9 mouse cellular contexts compared by ENCODE assay signal in the genomic region with DNA sequence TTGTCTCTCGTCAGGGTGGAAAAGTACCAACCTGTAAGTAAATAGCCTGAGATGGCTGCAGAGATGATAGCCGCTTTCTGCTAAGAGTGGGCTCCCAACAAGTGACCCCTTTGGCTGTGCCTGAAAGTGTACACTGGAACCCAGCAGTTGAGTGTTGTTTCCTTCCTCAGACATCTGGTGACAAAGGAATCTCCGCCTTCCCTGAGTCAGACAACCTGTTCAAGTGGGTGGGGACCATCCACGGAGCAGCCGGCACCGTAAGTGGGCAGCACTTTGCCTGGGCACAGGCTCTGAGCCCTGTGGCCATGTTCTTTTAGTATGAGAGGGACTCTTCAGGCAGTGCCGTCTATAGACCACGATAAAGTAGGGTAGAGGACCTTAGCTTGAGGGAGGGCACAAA. TPM values are rescaled to one million over a fixed set of nuclear protein-coding genes. Genes with fewer than 3 reads are reported as not detected.
DNase-seq lines count a peak whose midpoint lies in the region; ATAC-seq and TF ChIP-seq lines count a peak whose summit lies in the region.
"Had no signal": no experiment of that assay in that cellular context is flagged by ENCODE, and none has a peak within 500 bp of the region (broad histone marks: within the 10 kb centered on the region; RNA-seq: fewer than 3 reads in every experiment).

No protein-coding gene starts in this region.

- H3K4me1 ChIP-seq in heart, embryonic 16.5 days (ENCODE audit: control insufficient read depth, insufficient read depth, low read length) = peaks cover 14% of the 10 kb centered on the region
- H3K4me1 ChIP-seq in ES-E14 (ENCODE audit: control insufficient read depth in 2 of 2, insufficient read depth in 2 of 2, low read length in 2 of 2, poor library complexity in 1 of 2) = peaks cover 0 to 6% of the 10 kb centered on the region in 2 experiments; a peak in 2 of 4 replicates
- peaks cover 3% of the 10 kb centered on the region; the same call in 1 of the 2 replicates for H3K4me1 ChIP-seq in hindbrain, embryonic 11.5 days (replicated peaks; ENCODE audit: control insufficient read depth, insufficient read depth, low read length)

- in situ Hi-C loops in ES-E14 (cut with MboI; ENCODE audit: low sequenced_read_pairs in 2 of 2, unreplicated experiment in 2 of 2) = no loop called here

- peak overlapping the region; percentile 85 for H3K4me3 ChIP-seq in heart, embryonic 16.5 days (ENCODE audit: low read length)
- H3K4me3 ChIP-seq in ES-E14 (ENCODE audit: insufficient read depth in 1 of 2, low read depth in 1 of 2, low read length in 2 of 2, poor library complexity in 1 of 2, severe bottlenecking in 1 of 2) = peak overlapping the region; percentile 98 to 100
- H3K4me3 ChIP-seq in hindbrain, embryonic 11.5 days (ENCODE audit: low read depth, low read length) = peak overlapping the region; percentile 83
- H3K4me3 ChIP-seq in macrophage (ENCODE audit: inconsistent target) = peak overlapping the region; percentile 87

- peaks cover 17% of the 10 kb centered on the region for H3K79me2 ChIP-seq in macrophage (ENCODE audit: inconsistent target)

- no peak overlapping the region for H3K27ac ChIP-seq in heart, embryonic 16.5 days (ENCODE audit: low read length)
- no peak overlapping the region for H3K27ac ChIP-seq in ES-E14 (ENCODE audit: insufficient read depth, low read depth, low read length, poor library complexity, severe bottlenecking)
- H3K27ac ChIP-seq in hindbrain, embryonic 11.5 days (ENCODE audit: low read depth, low read length) = no peak overlapping the region
- peak overlapping the region; percentile 72; the same call in 1 of the 2 replicates for H3K27ac ChIP-seq in macrophage

- H3K27me3 ChIP-seq in heart, embryonic 16.5 days (ENCODE audit: control insufficient read depth, insufficient read depth, low read length) = no peaks in the 10 kb centered on the region
- no peaks in the 10 kb centered on the region for H3K27me3 ChIP-seq in hindbrain, embryonic 11.5 days (ENCODE audit: control insufficient read depth, insufficient read depth, low read length)

- peaks cover 8% of the 10 kb centered on the region for H3K36me3 ChIP-seq in heart, embryonic 16.5 days (ENCODE audit: control insufficient read depth, insufficient read depth)
- H3K36me3 ChIP-seq in ES-E14 (ENCODE audit: control insufficient read depth, insufficient read depth, low read length, poor library complexity, severe bottlenecking) (peaks cover 39% of the 10 kb centered on the region), macrophage (ENCODE audit: inconsistent target) (peaks cover 19% of the 10 kb centered on the region)
- H3K36me3 ChIP-seq in hindbrain, embryonic 11.5 days (ENCODE audit: control insufficient read depth, insufficient read depth, low read length) = 0 out of 2 replicates have a peak, but pooled peaks cover 3% of the 10 kb centered on the region

- no peak for ATAC-seq in heart, embryonic 16.5 days (replicated peaks; ENCODE audit: extremely low read depth, insufficient read depth, low FRiP score)
- no peak for ATAC-seq in hindbrain, embryonic 11.5 days (ENCODE audit: low FRiP score)

- no peaks in the 10 kb centered on the region for H3K9me3 ChIP-seq in heart, embryonic 16.5 days (replicated peaks; ENCODE audit: control insufficient read depth, low read length)
- no peaks in the 10 kb centered on the region for H3K9me3 ChIP-seq in ES-E14 (ENCODE audit: control insufficient read depth, insufficient read depth, low read depth, low read length)
- H3K9me3 ChIP-seq in hindbrain, embryonic 11.5 days (ENCODE audit: control insufficient read depth, low read length) = no peaks in the 10 kb centered on the region

- WGBS in heart, embryonic 16.5 days = 58% methylated on average over 8 of the region's 8 CpGs
- WGBS in hindbrain, embryonic 11.5 days = 87% methylated on average over 8 of the region's 8 CpGs
- WGBS in macrophage (ENCODE audit: missing documents) = 81% methylated on average over 8 of the region's 8 CpGs

- H3K4me2 ChIP-seq in heart, embryonic 16.5 days (ENCODE audit: low read depth, low read length) = peak overlapping the region; percentile 82
- peak overlapping the region; percentile 85 for H3K4me2 ChIP-seq in hindbrain, embryonic 11.5 days (replicated peaks; ENCODE audit: low read depth, low read length)

- H3K9ac ChIP-seq in heart, embryonic 16.5 days (ENCODE audit: low read length) = peak overlapping the region; percentile 91
- H3K9ac ChIP-seq in ES-E14 (ENCODE audit: insufficient read depth, low read depth, low read length, poor library complexity, severe bottlenecking) = peak overlapping the region; percentile 98
- H3K9ac ChIP-seq in hindbrain, embryonic 11.5 days (ENCODE audit: low read depth, low read length) = peak overlapping the region; percentile 91

- no peak for DNase-seq in heart, postnatal 4 days
- DNase-seq in ES-E14 (ENCODE audit: low read depth, low spot score) = no peak
- DNase-seq in hindbrain, embryonic 11.5 days (ENCODE audit: low spot score) = no peak
- DNase-seq in natural killer cell, adult 2 months (ENCODE audit: low spot score in 2 of 2) = no peak
- no peak for DNase-seq in urinary bladder, postnatal 10 days (ENCODE audit: low spot score)
- DNase-seq in kidney, postnatal 36 days = no peak

TF ChIP-seq in ES-E14, 5 proteins besides CTCF, POLR2A, EP300 and RAD21:
- TF ChIP-seq HCFC1 (IDR thresholded peaks at IDR 0.05; ENCODE audit: borderline replicate concordance, insufficient read depth, low read length) (no peak), ZNF384 (IDR thresholded peaks at IDR 0.05; ENCODE audit: low read depth, low read length) (no peak), ZC3H11A (IDR thresholded peaks at IDR 0.05; ENCODE audit: borderline replicate concordance, low read depth, low read length) (no peak), CHD2 (IDR thresholded peaks at IDR 0.05; ENCODE audit: low read depth, low read length) (no peak), MAFK (IDR thresholded peaks at IDR 0.05; ENCODE audit: insufficient read depth, low read depth, low read length) (no peak)

RNA-seq across cellular contexts. Expression of gene Ube2c, which starts 1.4 kb away (rescaled TPM):
- polyA plus RNA-seq in heart, embryonic 16.5 days (2015; fragmentation: Nextera tagmentation; extraction: Ambion mirVana) = 388 and 390 TPM in 2 replicates
- 100 to 1,000 TPM; 130 to 144 TPM for total RNA-seq in heart, postnatal 4 days (2021)
- 117 and 159 TPM in 2 replicates for total RNA-seq in ES-E14 (2012; rRNA removed)
- polyA plus RNA-seq in hindbrain, embryonic 11.5 days (2014; fragmentation: Nextera tagmentation; extraction: Ambion mirVana) = 498 and 520 TPM in 2 replicates
- total RNA-seq in macrophage (2018; cell fraction: chromatin; rRNA removed) = 1 to 10 TPM in 9 of 26 experiments, under 1 TPM in 1, not detected in 16; 0.94 to 5.8 (median 2.1) TPM
- 10 to 100 TPM in 3 of 26 experiments, 1 to 10 TPM in 23; 1.0 to 15.5 (median 4.5) TPM for total RNA-seq in macrophage (2018; cell fraction: cytosol; rRNA removed)
- 1 to 10 TPM in 13 of 26 experiments, under 1 TPM in 6, not detected in 7; 0.57 to 4.0 (median 1.4) TPM for total RNA-seq in macrophage (2018; cell fraction: nucleus; rRNA removed)
- 1.7 to 21.7 TPM (median 12.8 TPM) in 3 replicates for polyA plus RNA-seq in macrophage (2018)

RNA-seq across cellular contexts. Expression of gene Tnnc2, which starts 8.6 kb away (rescaled TPM):
- 6.7 and 28.8 TPM in 2 replicates for polyA plus RNA-seq in heart, embryonic 16.5 days (2015; fragmentation: Nextera tagmentation; extraction: Ambion mirVana)
- 10 to 100 TPM in 1 of 2 experiments, not detected in 1; 10.8 TPM for total RNA-seq in heart, postnatal 4 days (2021)
- total RNA-seq in ES-E14 (2012; rRNA removed) = 1.5 and 1.7 TPM in 2 replicates
- 4.8 and 7.1 TPM in 2 replicates for polyA plus RNA-seq in hindbrain, embryonic 11.5 days (2014; fragmentation: Nextera tagmentation; extraction: Ambion mirVana)
- 1 to 10 TPM in 2 of 26 experiments, not detected in 24; 1.5 to 1.7 TPM for total RNA-seq in macrophage (2018; cell fraction: chromatin; rRNA removed)
- not detected for total RNA-seq in macrophage (2018; cell fraction: cytosol; rRNA removed)
- total RNA-seq in macrophage (2018; cell fraction: nucleus; rRNA removed) = 1 to 10 TPM in 1 of 26 experiments, not detected in 25; 1.0 TPM
- not detected in 3 replicates for polyA plus RNA-seq in macrophage (2018)
- total RNA-seq: megakaryocyte progenitor cell, adult 5-6 weeks had no signal

RNA-seq across cellular contexts. Expression of gene Snx21, which starts 14.5 kb away (rescaled TPM):
- polyA plus RNA-seq in heart, embryonic 16.5 days (2015; fragmentation: Nextera tagmentation; extraction: Ambion mirVana) = 40.6 and 45.6 TPM in 2 replicates
- total RNA-seq in heart, postnatal 4 days (2021) = 10 to 100 TPM; 22.9 to 24.1 TPM
- 5.5 and 7.0 TPM in 2 replicates for total RNA-seq in ES-E14 (2012; rRNA removed)
- polyA plus RNA-seq in hindbrain, embryonic 11.5 days (2014; fragmentation: Nextera tagmentation; extraction: Ambion mirVana) = 8.6 and 11.6 TPM in 2 replicates
- 10 to 100 TPM in 14 of 26 experiments, 1 to 10 TPM in 12; 2.6 to 40.5 (median 11.0) TPM for total RNA-seq in macrophage (2018; cell fraction: chromatin; rRNA removed)
- total RNA-seq in macrophage (2018; cell fraction: cytosol; rRNA removed) = 10 to 100 TPM in 2 of 26 experiments, 1 to 10 TPM in 24; 3.7 to 10.5 (median 6.8) TPM
- total RNA-seq in macrophage (2018; cell fraction: nucleus; rRNA removed) = 10 to 100 TPM in 8 of 26 experiments, 1 to 10 TPM in 18; 2.4 to 25.0 (median 5.7) TPM
- polyA plus RNA-seq in macrophage (2018) = 7.1 to 8.5 TPM (median 7.3 TPM) in 3 replicates

RNA-seq across cellular contexts. Expression of gene Dnttip1, which starts 25.3 kb away (rescaled TPM):
- 56.0 and 58.7 TPM in 2 replicates for polyA plus RNA-seq in heart, embryonic 16.5 days (2015; fragmentation: Nextera tagmentation; extraction: Ambion mirVana)
- 10 to 100 TPM; 41.2 to 42.0 TPM for total RNA-seq in heart, postnatal 4 days (2021)
- 13.3 and 15.1 TPM in 2 replicates for total RNA-seq in ES-E14 (2012; rRNA removed)
- polyA plus RNA-seq in hindbrain, embryonic 11.5 days (2014; fragmentation: Nextera tagmentation; extraction: Ambion mirVana) = 79.4 and 81.5 TPM in 2 replicates
- 100 to 1,000 TPM in 1 of 26 experiments, 10 to 100 TPM in 25; 39.0 to 101 (median 55.4) TPM for total RNA-seq in macrophage (2018; cell fraction: chromatin; rRNA removed)
- total RNA-seq in macrophage (2018; cell fraction: cytosol; rRNA removed) = 10 to 100 TPM; 16.5 to 22.4 (median 19.9) TPM
- total RNA-seq in macrophage (2018; cell fraction: nucleus; rRNA removed) = 10 to 100 TPM; 18.5 to 40.3 (median 29.0) TPM
- polyA plus RNA-seq in macrophage (2018) = 20.7 to 27.5 TPM (median 21.6 TPM) in 3 replicates

RNA-seq across cellular contexts. Expression of gene Wfdc3, which starts 25.4 kb away (rescaled TPM):
- 0.51 and 0.80 TPM in 2 replicates for polyA plus RNA-seq in heart, embryonic 16.5 days (2015; fragmentation: Nextera tagmentation; extraction: Ambion mirVana)
- under 1 TPM; 0.26 to 0.27 TPM for total RNA-seq in heart, postnatal 4 days (2021)
- 0.18 and 0.58 TPM in 2 replicates for total RNA-seq in ES-E14 (2012; rRNA removed)
- 0.53 and 1.0 TPM in 2 replicates for polyA plus RNA-seq in hindbrain, embryonic 11.5 days (2014; fragmentation: Nextera tagmentation; extraction: Ambion mirVana)
- under 1 TPM in 3 of 26 experiments, not detected in 23; 0.36 to 0.70 (median 0.43) TPM for total RNA-seq in macrophage (2018; cell fraction: chromatin; rRNA removed)
- total RNA-seq in macrophage (2018; cell fraction: cytosol; rRNA removed) = not detected
- total RNA-seq in macrophage (2018; cell fraction: nucleus; rRNA removed) = 1 to 10 TPM in 1 of 26 experiments, under 1 TPM in 3, not detected in 22; 0.41 to 1.7 (median 0.83) TPM
- polyA plus RNA-seq in macrophage (2018) = not detected in 3 replicates

Comparison
In these comparisons a context has a peak if more than half of its experiments do, and no peak if none do; other contexts are left out.
1. RNA of gene Ube2c, which starts 1.4 kb away (polyA plus RNA-seq): 498 to 520 TPM in hindbrain, embryonic 11.5 days and 388 to 390 TPM in heart, embryonic 16.5 days; 1.7 to 21.7 TPM in macrophage; every median in the first group is over 10 times any median in the second.
2. Peak in every context shown above with its lines, with median percentiles within 50 percentile points of each other: H3K4me3 ChIP-seq and H3K9ac ChIP-seq.